Mouse (Mus musculus) C2C12 (cell line): ENCODE results near the gene Gpr18.

ENCODE experiments used
- CTCF ChIP-seq: IDR thresholded peaks from one replicate; pipeline ENCODE4 v1.5.1; 2011; ENCODE audit not compliant: control insufficient read depth, insufficient read depth, insufficient read length
- MYOD1 ChIP-seq: IDR thresholded peaks from one replicate; pipeline ENCODE4 v1.6.1; 2011; ENCODE audit warnings: low read depth; ENCODE audit not compliant: control insufficient read depth, insufficient read length

- no peak for TF ChIP-seq CTCF
- no peak for TF ChIP-seq MYOD1
Measured at GRCm38 (mm10) chr14:121884150-121884797, 31.3 kb downstream of the Gpr18 start.
